ENCODE assay signal across 9 mouse cellular contexts in the genomic region with DNA sequence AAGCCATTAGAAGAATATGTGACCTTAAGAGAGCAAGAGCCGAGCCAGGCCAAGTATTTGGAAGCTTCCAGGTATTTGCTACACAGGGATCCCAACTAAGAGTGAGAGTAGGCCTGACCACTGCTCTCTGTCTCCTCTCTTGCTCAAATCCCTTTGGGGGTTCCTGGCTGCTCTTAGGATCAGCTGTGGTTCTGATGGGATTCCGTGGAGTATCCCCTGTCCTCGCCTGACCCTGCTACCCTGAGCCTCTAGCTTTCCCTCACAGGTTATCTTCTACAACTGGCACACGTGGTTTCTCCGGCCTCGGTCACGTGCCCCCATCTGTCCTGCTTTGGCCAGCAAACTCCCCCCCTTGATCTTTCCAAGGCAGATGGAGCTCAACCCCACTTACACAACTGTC. TPM values are rescaled to one million over a fixed set of nuclear protein-coding genes. Genes with fewer than 3 reads are reported as not detected.
DNase-seq lines count a peak whose midpoint lies in the region; ATAC-seq and TF ChIP-seq lines count a peak whose summit lies in the region.
"Had no signal": no experiment of that assay in that cellular context is flagged by ENCODE, and none has a peak within 500 bp of the region (broad histone marks: within the 10 kb centered on the region; RNA-seq: fewer than 3 reads in every experiment).

No protein-coding gene starts in this region.

- DNase-seq in gastrocnemius, adult 2 months, result peak; percentile 49
- DNase-seq in gastrocnemius, postnatal 36 days, result no peak
- DNase-seq in lung, embryonic 14.5 days, result no peak
- no peak for DNase-seq in lung, postnatal 36 days
- DNase-seq in embryonic facial prominence, embryonic 10.5 days (ENCODE audit: low spot score), result no peak
- no peak for DNase-seq in liver, embryonic 14.5 days (ENCODE audit: low read depth in 3 of 3, low spot score in 3 of 3)
- no peak for DNase-seq in urinary bladder, postnatal 4 days (ENCODE audit: low spot score in 2 of 2)

- 67% methylated on average over 7 of the region's 7 CpGs for WGBS in lung, embryonic 14.5 days
- 86% methylated on average over 7 of the region's 7 CpGs for WGBS in embryonic facial prominence, embryonic 10.5 days
- WGBS in liver, embryonic 14.5 days (ENCODE audit: insufficient replicate concordance), result 29% methylated on average over 7 of the region's 7 CpGs

- no peak for ATAC-seq in lung, embryonic 14.5 days (ENCODE audit: insufficient read depth)
- ATAC-seq in liver, embryonic 14.5 days (ENCODE audit: insufficient read depth), result no peak
- ATAC-seq in activated CD4-positive, CD25-positive, alpha-beta regulatory T cell, adult 4 months, result no peak

- peak overlapping the region; percentile 98 for H3K4me3 ChIP-seq in gastrocnemius, adult 2 months
- no peak overlapping the region for H3K4me3 ChIP-seq in lung, embryonic 14.5 days (ENCODE audit: low read depth, low read length)
- H3K4me3 ChIP-seq in embryonic facial prominence, embryonic 10.5 days, result peak overlapping the region; percentile 87; the same call in 1 of the 2 replicates
- H3K4me3 ChIP-seq in liver, embryonic 14.5 days (ENCODE audit: insufficient read depth in 1 of 2, low read depth in 2 of 2, low read length in 2 of 2), result no peak overlapping the region; a peak in 1 of 4 replicates

- H3K9me3 ChIP-seq in lung, embryonic 14.5 days (ENCODE audit: low read depth, low read length), result no peaks in the 10 kb centered on the region
- H3K9me3 ChIP-seq in embryonic facial prominence, embryonic 10.5 days, result peaks cover 10% of the 10 kb centered on the region; the same call in 1 of the 2 replicates
- H3K9me3 ChIP-seq in liver, embryonic 14.5 days (ENCODE audit: control insufficient read depth, low read length), result no peaks in the 10 kb centered on the region

- intact Hi-C loops in gastrocnemius, adult 2 months (cut with DNase I), result loop anchor here (2.0 kb wide), 1 partner anchor 14 kb away; no protein-coding TSS in a partner anchor
- intact Hi-C loops in gastrocnemius, postnatal 36 days (cut with DNase I), result no loop called here

- no peaks in the 10 kb centered on the region for H3K27me3 ChIP-seq in lung, embryonic 14.5 days (ENCODE audit: insufficient read depth, low read length)
- H3K27me3 ChIP-seq in embryonic facial prominence, embryonic 10.5 days (replicated peaks; ENCODE audit: low read depth, poor library complexity, severe bottlenecking), result no peaks in the 10 kb centered on the region
- no peaks in the 10 kb centered on the region for H3K27me3 ChIP-seq in liver, embryonic 14.5 days (ENCODE audit: control insufficient read depth, insufficient read depth, low read length)

- peaks cover 16% of the 10 kb centered on the region for H3K36me3 ChIP-seq in lung, embryonic 14.5 days (ENCODE audit: insufficient read depth)
- peaks cover 57% of the 10 kb centered on the region for H3K36me3 ChIP-seq in embryonic facial prominence, embryonic 10.5 days (replicated peaks)
- H3K36me3 ChIP-seq in liver, embryonic 14.5 days (replicated peaks; ENCODE audit: control insufficient read depth, insufficient read depth, low read depth), result no peaks in the 10 kb centered on the region

- TF ChIP-seq EP300 in liver, embryonic 14.5 days (IDR thresholded peaks at IDR 0.05; ENCODE audit: low read depth), result no peak

- peak overlapping the region; percentile 89; the same call in 1 of the 2 replicates for H3K4me2 ChIP-seq in lung, embryonic 14.5 days
- H3K4me2 ChIP-seq in liver, embryonic 14.5 days (ENCODE audit: low read depth), result peak overlapping the region; percentile 90

- TF ChIP-seq CTCF in gastrocnemius, adult 2 months (IDR thresholded peaks at IDR 0.05), result no peak
- no peak for TF ChIP-seq CTCF in lung, embryonic 14.5 days (IDR thresholded peaks at IDR 0.05; ENCODE audit: low read depth)
- TF ChIP-seq CTCF in liver, embryonic 14.5 days (IDR thresholded peaks at IDR 0.05; ENCODE audit: low read depth), result no peak

- H3K4me1 ChIP-seq in lung, embryonic 14.5 days (ENCODE audit: insufficient read depth), result 0 out of 2 replicates have a peak, but pooled peaks cover 10% of the 10 kb centered on the region
- peaks cover 43% of the 10 kb centered on the region for H3K4me1 ChIP-seq in embryonic facial prominence, embryonic 10.5 days
- H3K4me1 ChIP-seq in liver, embryonic 14.5 days (replicated peaks; ENCODE audit: control insufficient read depth in 2 of 2, insufficient read depth in 2 of 2, low read length in 1 of 2), result peaks cover 0 to 14% of the 10 kb centered on the region in 2 experiments

- peak overlapping the region; percentile 97 for H3K27ac ChIP-seq in gastrocnemius, adult 2 months
- no peak overlapping the region for H3K27ac ChIP-seq in lung, embryonic 14.5 days (ENCODE audit: low read depth)
- no peak overlapping the region for H3K27ac ChIP-seq in embryonic facial prominence, embryonic 10.5 days (replicated peaks)
- no peak overlapping the region for H3K27ac ChIP-seq in liver, embryonic 14.5 days

- H3K9ac ChIP-seq in lung, embryonic 14.5 days, result no peak overlapping the region
- H3K9ac ChIP-seq in liver, embryonic 14.5 days (replicated peaks), result no peak overlapping the region

RNA-seq across cellular contexts. Expression of a gene that starts 3.2 kb away (rescaled TPM):
- 10 to 100 TPM; 64.1 to 69.2 TPM for total RNA-seq in gastrocnemius, adult 2 months (2021)
- total RNA-seq in gastrocnemius, postnatal 36 days (2021), result 10 to 100 TPM; 57.5 to 69.3 TPM
- 359 and 377 TPM in 2 replicates for polyA plus RNA-seq in lung, embryonic 14.5 days (2014; fragmentation: Nextera tagmentation; extraction: Ambion mirVana)
- polyA plus RNA-seq in embryonic facial prominence, embryonic 10.5 days (2016; fragmentation: Nextera tagmentation; extraction: Ambion mirVana), result 478 and 497 TPM in 2 replicates
- 45.0 and 68.7 TPM in 2 replicates for polyA plus RNA-seq in liver, embryonic 14.5 days (2012; rRNA removed)
- 78.8 and 79.0 TPM in 2 replicates for polyA plus RNA-seq in liver, embryonic 14.5 days (2014; fragmentation: Nextera tagmentation; extraction: Ambion mirVana)
- polyA plus RNA-seq in activated CD4-positive, CD25-positive, alpha-beta regulatory T cell, adult 4 months (2017; shearing (Covaris generic)), result 100 to 1,000 TPM; 121 to 136 TPM

RNA-seq across cellular contexts. Expression of a gene that starts 45.7 kb away (rescaled TPM):
- total RNA-seq in gastrocnemius, adult 2 months (2021), result under 1 TPM; 0.18 to 0.28 TPM
- total RNA-seq in gastrocnemius, postnatal 36 days (2021), result under 1 TPM; 0.18 to 0.35 TPM
- polyA plus RNA-seq in lung, embryonic 14.5 days (2014; fragmentation: Nextera tagmentation; extraction: Ambion mirVana), result 0.85 and 1.0 TPM in 2 replicates
- polyA plus RNA-seq in embryonic facial prominence, embryonic 10.5 days (2016; fragmentation: Nextera tagmentation; extraction: Ambion mirVana), result 1.3 and 1.5 TPM in 2 replicates
- polyA plus RNA-seq in liver, embryonic 14.5 days (2012; rRNA removed), result 3.2 and 3.9 TPM in 2 replicates
- 1.7 and 3.0 TPM in 2 replicates for polyA plus RNA-seq in liver, embryonic 14.5 days (2014; fragmentation: Nextera tagmentation; extraction: Ambion mirVana)
- polyA plus RNA-seq in activated CD4-positive, CD25-positive, alpha-beta regulatory T cell, adult 4 months (2017; shearing (Covaris generic)), result under 1 TPM in 1 of 2 experiments, not detected in 1; 0.28 TPM
- polyA plus RNA-seq: C2C12 had no signal

Comparison
In these comparisons a context has a peak if more than half of its experiments do, and no peak if none do; other contexts are left out.
1. H3K4me3 ChIP-seq: peak in gastrocnemius, adult 2 months (single experiment) and embryonic facial prominence, embryonic 10.5 days (single experiment); none in lung, embryonic 14.5 days (single experiment) and liver, embryonic 14.5 days (0 of 2).